Mouse (Mus musculus): ENCODE results near the gene Olfr178.

DNA sequence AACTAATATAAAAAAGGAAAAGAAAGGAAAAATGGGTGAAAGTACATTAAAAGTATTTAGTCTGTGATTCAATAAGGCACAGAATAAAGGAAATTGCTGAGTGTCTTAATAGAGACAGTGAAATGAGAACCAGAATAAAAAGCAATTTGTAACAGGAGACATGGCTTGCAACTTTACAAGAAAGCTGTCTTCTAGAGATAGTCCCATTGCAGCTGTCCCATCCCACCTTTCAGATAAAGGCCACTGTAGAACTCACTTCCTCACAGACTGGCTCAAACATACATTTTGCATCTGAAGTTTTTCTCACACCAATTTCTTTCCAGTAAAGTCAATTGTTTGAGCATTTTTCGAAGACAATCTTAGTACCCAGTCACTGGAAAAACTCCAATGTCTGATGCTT lies 30.4 kb downstream of the Olfr178 start:
- no peak for TF ChIP-seq POLR2A (IDR thresholded peaks at IDR 0.05; ENCODE audit: insufficient read length, low read depth)
- TF ChIP-seq MYOG (IDR thresholded peaks at IDR 0.05; ENCODE audit: control insufficient read depth in 1 of 3, insufficient read depth in 1 of 3, insufficient read length in 2 of 3, low read depth in 2 of 3): no peak
- TF ChIP-seq POLR2AphosphoS2 (IDR thresholded peaks at IDR 0.05; ENCODE audit: insufficient read length, low read depth): no peak
- TF ChIP-seq TCF3 (IDR thresholded peaks at IDR 0.05; ENCODE audit: insufficient read length, low read depth): no peak
- no peak for TF ChIP-seq USF1 (IDR thresholded peaks at IDR 0.05; ENCODE audit: low read depth)
- TF ChIP-seq MAX (IDR thresholded peaks at IDR 0.05; ENCODE audit: low read depth): no peak
- no peak for TF ChIP-seq E2F4 (IDR thresholded peaks at IDR 0.05; ENCODE audit: insufficient read depth)
- no peak for TF ChIP-seq TCF12 (IDR thresholded peaks at IDR 0.05; ENCODE audit: insufficient read depth, poor library complexity, severe bottlenecking)
- TF ChIP-seq MYOD1 (IDR thresholded peaks at IDR 0.05; ENCODE audit: control insufficient read depth in 1 of 3, insufficient read length in 2 of 3, low read depth in 2 of 3): no peak

Data from myocyte (in vitro differentiated cells).